Mouse (Mus musculus) adrenal gland, postnatal 36 days (tissue): ENCODE results near the gene Atcay. TPM values are rescaled to one million over a fixed set of nuclear protein-coding genes. Genes with fewer than 3 reads are reported as not detected.

Source experiments
- microRNA-seq: library from miRNA; unstranded; fragments of <30 nt; microRNA quantifications from one replicate; pipeline ENCODE4 v1.2.0, GENCODE M21; 2021
- total RNA-seq, 2 experiments: library from RNA; stranded (reverse); gene quantifications; 2 replicates each; pipeline ENCODE4 v1.2.3; 2021

The Atcay gene
- total RNA-seq, 2 experiments from 2014 or later, result 1.5 to 2.6 TPM

Small RNA genes lying within 50 kb of the gene (microRNA-seq; reads per million reads assigned to microRNA genes)
- 11.7 reads per million, percentile 27 among the genes with 10 or more reads in this experiment for gene Mir3057

Other genes starting within 250 kb of the Atcay start
- 1 to 10 TPM; 6.4 to 6.7 TPM for gene Gng7, start 215.9 kb downstream of the Atcay start, total RNA-seq
- 1 to 10 TPM; 1.2 to 1.5 TPM for gene Diras1, start 205.2 kb downstream of the Atcay start, total RNA-seq
- gene Slc39a3, start 193.4 kb downstream of the Atcay start, total RNA-seq, result 10 to 100 TPM; 33.2 to 68.5 TPM
- gene Sgta, start 170.7 kb downstream of the Atcay start, total RNA-seq, result 100 to 1,000 TPM; 223 to 227 TPM
- gene Thop1, start 160.8 kb downstream of the Atcay start, total RNA-seq, result 10 to 100 TPM; 51.5 to 56.6 TPM
- 1 to 10 TPM in 1 of 2 experiments, under 1 TPM in 1; 0.36 to 2.1 TPM for gene Creb3l3, start 132.0 kb downstream of the Atcay start, total RNA-seq
- 100 to 1,000 TPM; 178 to 186 TPM for gene Map2k2, start 124.9 kb downstream of the Atcay start, total RNA-seq
- 10 to 100 TPM; 69.9 to 84.0 TPM for gene Zbtb7a, start 95.6 kb downstream of the Atcay start, total RNA-seq
- gene Pias4, start 62.9 kb downstream of the Atcay start, total RNA-seq, result 10 to 100 TPM; 26.7 to 28.2 TPM
- 1,000 to 10,000 TPM; 1,540 to 1,602 TPM for gene Eef2, start 54.2 kb downstream of the Atcay start, total RNA-seq
- 10 to 100 TPM; 77.1 to 78.2 TPM for gene Dapk3, start 47.8 kb downstream of the Atcay start, total RNA-seq
- not detected for gene 4930442H23Rik, start 47.0 kb downstream of the Atcay start, total RNA-seq
- not detected for gene Nmrk2, start 28.8 kb downstream of the Atcay start, total RNA-seq
- 10 to 100 TPM in 1 of 2 experiments, 1 to 10 TPM in 1; 9.2 to 14.2 TPM for gene Zfr2, start 2.3 kb upstream of the Atcay start, total RNA-seq
- under 1 TPM; 0.36 to 0.86 TPM for gene Matk, start 22.1 kb upstream of the Atcay start, total RNA-seq
- 100 to 1,000 TPM; 121 to 141 TPM for gene Mrpl54, start 36.1 kb upstream of the Atcay start, total RNA-seq
- gene Apba3, start 36.1 kb upstream of the Atcay start, total RNA-seq, result 100 to 1,000 TPM in 1 of 2 experiments, 10 to 100 TPM in 1; 78.8 to 109 TPM
- under 1 TPM; 0.23 to 0.26 TPM for gene Tjp3, start 60.7 kb upstream of the Atcay start, total RNA-seq
- 10 to 100 TPM; 37.2 to 40.9 TPM for gene Pip5k1c, start 62.1 kb upstream of the Atcay start, total RNA-seq
- gene Cactin, start 90.3 kb upstream of the Atcay start, total RNA-seq, result 10 to 100 TPM; 37.9 to 39.1 TPM
- 10 to 100 TPM; 53.2 to 53.9 TPM for gene Tbxa2r, start 97.9 kb upstream of the Atcay start, total RNA-seq
- 1 to 10 TPM; 3.5 to 7.7 TPM for gene Gipc3, start 112.4 kb upstream of the Atcay start, total RNA-seq
- gene Hmg20b, start 119.6 kb upstream of the Atcay start, total RNA-seq, result 10 to 100 TPM; 88.9 to 92.3 TPM
- 10 to 100 TPM; 16.7 to 22.7 TPM for gene Mfsd12, start 126.7 kb upstream of the Atcay start, total RNA-seq
- 1 to 10 TPM; 1.0 to 3.1 TPM for gene 4930404N11Rik, start 135.0 kb upstream of the Atcay start, total RNA-seq
- 10 to 100 TPM; 37.8 to 49.0 TPM for gene Fzr1, start 147.7 kb upstream of the Atcay start, total RNA-seq
- gene Dohh, start 153.6 kb upstream of the Atcay start, total RNA-seq, result 10 to 100 TPM; 48.9 to 54.0 TPM
- gene Gm48551, start 153.6 kb upstream of the Atcay start, total RNA-seq, result 1 to 10 TPM; 1.1 to 1.7 TPM
- 1 to 10 TPM in 1 of 2 experiments, not detected in 1; 1.5 TPM for gene Gm48552, start 158.2 kb upstream of the Atcay start, total RNA-seq
- 1 to 10 TPM; 1.2 to 1.6 TPM for gene Smim24, start 162.2 kb upstream of the Atcay start, total RNA-seq
- gene Nfic, start 224.8 kb upstream of the Atcay start, total RNA-seq, result 100 to 1,000 TPM in 1 of 2 experiments, 10 to 100 TPM in 1; 93.2 to 114 TPM